Mouse (Mus musculus): Measurements from ENCODE around the gene Rab4b.

Rab4b gene

DNA sequence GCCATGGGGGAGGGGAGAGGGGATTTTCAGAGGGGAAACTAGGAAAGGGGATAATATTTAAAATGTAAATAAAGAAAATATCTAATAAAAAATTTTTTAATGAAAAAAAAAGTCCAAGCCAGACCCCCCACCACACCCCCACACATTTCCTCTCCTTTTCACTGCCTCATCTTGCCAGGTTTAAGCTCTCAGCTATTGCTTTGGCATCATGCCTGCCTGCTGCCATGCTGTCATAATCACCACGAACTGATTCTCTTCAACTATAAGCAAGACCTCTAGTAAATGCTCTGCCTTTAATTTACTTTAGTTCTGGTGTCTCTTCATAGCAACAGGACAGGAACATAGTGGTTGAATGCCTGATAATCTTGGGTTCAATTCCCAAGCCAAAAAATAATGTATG, 3.8 kb upstream of the Rab4b start:
- DNase-seq (ENCODE audit: low spot score) = no peak

DNA sequence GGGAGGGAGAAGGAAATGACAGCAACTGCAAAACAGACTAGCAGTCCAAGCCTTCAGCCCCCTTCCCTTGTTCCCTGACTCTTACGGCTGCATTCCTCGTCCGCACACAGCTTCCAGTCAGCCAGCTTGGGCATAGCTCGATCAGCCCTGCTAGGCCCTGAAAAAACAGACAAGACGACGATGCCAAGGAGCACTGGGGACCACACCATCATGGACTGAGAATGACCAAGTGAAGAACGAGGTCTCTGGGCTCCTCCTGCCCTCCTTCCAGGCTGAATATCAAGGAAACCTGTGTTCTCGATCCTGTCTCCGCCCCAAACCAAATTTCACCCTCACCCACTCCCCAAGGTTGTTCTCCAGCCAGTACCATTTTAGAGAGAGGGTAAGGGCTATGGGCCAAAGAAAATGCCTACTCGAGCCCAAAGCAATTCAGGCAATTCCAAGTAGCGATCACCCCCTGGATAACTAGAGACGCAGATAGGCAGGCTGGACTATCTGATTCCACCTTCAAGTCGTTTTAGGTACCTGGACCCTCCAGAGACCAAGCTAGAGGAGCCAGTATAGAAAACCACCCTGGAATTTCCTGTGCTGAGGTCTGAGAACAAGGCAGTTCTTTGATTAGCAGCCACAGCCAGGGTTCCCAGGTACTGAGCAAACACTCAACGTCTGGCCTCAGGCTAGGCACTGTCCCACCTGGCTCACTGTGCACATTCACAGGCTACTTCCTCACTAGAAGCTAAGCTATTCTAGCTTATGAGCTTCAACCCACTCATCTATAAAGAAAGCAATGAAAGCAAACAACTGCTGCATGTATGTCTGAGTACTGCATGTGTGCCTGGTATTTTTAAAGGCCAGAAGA, 2.4 kb upstream of the Rab4b start, which contains the start of the genes Gm21983 and Mia:
Gm21983 (minus strand) TSS at position 250 of the 859 bp plus-strand sequence.
Mia (minus strand) TSS at position 321 of the 859 bp plus-strand sequence.
- DNase-seq (ENCODE audit: low spot score) = no peak

DNA sequence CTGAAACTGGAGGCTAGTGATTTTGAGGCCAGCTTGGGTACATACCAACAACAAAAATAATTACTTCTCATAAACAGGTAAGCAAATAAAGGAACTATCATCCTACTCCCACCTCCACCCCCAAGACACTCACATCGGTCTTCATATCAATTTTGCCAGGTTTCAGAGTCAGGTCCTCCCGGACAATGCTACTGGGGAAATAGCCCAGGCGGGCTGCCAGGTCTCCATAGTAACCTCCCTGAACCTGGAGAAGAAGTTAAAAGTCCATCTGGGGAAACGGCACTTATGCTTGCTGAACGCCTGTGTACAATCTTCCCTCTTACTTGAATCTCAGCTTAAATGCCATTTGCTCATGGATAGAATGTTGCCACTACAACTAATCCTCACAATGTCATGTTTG, 1.3 kb upstream of the Rab4b start:
- peak; percentile 78 for DNase-seq (ENCODE audit: low spot score)

DNA sequence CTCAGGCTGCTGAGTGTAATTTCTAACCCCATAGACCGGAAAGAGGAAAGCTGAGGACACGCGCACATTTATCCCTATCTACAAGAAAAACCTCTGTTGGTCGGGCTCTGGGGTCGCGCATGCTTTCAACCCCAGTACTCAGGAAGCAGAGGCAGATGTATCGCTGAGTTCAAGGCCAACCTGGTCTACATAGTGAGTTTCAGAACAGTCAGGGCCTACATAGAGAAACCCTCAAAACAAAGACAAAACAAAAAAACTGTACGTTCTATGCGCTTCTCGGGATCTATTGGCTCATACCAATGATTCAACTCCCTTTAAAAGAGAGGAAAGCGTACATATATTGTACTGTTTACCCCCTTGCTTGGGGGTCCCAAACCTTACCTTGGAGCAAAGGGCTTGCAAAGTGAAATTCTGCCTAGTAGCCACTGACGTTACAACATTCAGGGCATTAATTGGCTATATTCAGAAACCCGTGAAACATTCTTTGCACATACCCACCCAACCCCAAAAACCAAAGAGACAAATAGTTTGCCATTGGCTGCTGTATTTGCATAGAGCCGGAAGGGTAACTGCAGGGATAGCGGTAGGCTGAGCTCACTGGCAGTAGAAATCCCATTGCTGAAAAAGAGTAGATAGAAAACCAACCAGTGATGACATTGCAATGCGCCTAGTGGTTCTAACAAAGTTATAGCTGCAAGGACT, 672 bp upstream of the Rab4b start:
- peak; percentile 35 for DNase-seq (ENCODE audit: low spot score)

DNA sequence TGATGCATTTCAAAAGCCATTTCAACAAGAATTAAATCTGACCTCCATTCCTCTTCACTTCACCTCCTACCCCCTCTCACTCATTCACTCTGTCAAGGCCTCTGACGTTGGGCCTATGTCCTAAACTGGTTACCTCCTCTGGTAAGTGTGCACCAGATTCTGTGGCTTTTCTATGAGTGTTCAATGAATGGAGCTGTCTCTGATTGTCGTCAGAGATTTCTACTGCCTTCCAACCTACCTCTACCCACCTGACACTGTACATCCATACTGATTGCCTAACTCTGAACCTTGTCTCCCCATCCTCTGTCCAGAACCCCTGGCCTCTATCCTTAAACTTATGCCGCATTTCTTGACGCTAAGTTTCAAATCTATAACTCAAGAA, 763 bp downstream of the Rab4b start:
- DNase-seq (ENCODE audit: low spot score) = no peak

DNA sequence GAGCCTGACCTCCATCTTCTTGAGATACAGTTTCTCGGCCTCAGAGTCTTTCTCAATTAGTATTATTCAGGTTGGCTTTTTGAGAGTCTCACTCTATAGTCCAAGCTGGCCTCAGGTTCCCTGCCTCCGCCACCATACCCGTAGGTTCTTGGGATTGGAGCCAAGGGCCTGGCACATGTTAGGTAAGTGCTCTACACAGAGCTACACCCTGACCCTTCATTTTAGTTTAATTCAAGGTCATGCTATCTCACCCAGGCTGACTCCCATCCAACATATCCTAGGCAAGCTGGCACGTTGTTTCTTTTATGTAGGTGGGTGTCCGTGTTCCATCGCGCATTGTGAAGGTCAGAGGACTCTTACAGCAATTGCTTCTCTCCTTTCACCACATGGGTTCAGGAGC, 3.8 kb downstream of the Rab4b start:
- DNase-seq (ENCODE audit: low spot score) = no peak

DNA sequence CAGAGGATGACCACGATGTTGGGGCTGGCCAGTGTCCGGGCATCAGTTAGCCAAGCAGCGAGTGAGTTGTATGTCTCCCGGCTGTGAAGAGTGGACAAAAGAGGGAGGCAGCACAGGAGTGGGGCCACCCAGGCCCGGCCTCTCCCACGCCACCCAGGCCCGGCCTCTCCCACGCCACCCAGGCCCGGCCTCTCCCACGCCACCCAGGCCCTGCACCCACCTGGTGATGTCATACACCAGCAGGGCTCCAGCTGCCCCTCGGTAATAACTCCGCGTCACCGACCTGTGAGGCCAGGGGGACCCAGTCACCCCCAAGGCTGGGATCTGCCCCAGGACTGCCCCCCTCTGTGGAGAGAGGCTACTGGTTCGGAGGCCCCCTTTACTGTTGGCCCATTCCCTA, 4.2 kb downstream of the Rab4b start:
- DNase-seq (ENCODE audit: low spot score) = no peak

DNA sequence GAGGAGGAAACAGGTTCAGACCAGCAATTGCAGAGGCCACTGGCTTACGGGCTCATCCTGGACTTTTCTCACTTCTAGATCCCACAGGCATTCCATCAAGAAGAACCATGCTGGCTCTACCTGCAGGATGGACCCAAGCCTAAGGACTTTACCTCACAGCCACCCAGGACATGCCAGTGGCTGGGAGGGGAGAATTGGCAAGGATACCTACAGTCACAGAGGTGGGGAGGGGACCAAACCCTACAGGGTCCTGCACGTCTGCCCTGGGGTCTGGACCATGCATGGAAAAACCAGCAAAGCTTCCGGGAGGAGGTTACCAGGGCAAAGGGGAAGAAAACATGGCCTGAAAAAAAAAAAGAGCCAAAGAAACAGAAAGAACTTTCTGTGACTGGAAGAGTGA, 7.7 kb downstream of the Rab4b start:
- DNase-seq (ENCODE audit: low spot score) = no peak

DNA sequence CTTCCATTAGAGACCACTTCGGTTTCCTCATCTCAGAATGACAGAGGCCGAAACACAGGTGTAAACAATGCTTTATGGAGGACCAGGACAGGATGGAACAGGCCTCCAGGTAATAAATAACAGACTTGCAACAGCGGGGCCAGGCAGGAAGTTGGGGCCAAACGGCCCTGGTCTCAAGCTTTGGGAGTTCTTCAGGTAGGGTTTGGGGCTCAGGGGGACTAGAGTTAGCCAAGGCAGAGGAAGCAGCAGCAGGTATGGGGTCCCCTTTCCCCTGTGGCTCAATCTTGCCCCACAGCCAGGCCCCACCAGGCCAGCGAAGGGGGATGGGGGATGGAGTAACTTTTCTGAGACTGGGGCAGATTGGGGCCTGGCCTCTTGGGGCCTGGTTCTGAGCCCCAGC, 10.3 kb downstream of the Rab4b start:
- no peak for DNase-seq (ENCODE audit: low spot score)

DNA sequence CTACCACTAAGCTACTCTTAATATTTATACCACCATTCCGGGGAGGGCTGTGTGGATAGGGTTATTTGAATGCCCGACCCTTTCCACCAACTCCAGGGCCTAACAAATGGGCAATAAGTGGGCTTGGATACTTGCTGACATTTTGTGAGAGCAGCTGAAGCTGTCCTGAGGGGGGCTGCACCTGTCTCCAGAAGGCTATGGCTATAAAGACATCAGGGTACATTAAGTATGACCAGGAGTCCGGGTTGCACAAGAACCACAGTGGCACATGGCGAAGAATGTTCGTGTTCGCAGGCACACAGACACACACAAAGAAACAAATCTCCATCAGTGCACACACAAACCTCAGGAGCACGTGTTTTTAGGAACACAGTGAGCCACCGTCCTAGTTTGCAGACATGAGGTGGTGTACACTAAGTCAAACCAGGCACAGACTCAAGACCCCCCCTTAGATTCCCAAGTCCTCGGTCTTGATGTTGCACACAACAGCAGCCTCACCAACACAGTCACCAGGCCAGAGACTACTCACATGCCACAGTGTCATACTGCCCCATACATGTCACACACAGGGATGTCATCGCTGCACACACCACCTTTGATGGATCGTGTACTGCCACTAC, 11.1 kb downstream of the Rab4b start:
- no peak for DNase-seq (ENCODE audit: low spot score)

DNA sequence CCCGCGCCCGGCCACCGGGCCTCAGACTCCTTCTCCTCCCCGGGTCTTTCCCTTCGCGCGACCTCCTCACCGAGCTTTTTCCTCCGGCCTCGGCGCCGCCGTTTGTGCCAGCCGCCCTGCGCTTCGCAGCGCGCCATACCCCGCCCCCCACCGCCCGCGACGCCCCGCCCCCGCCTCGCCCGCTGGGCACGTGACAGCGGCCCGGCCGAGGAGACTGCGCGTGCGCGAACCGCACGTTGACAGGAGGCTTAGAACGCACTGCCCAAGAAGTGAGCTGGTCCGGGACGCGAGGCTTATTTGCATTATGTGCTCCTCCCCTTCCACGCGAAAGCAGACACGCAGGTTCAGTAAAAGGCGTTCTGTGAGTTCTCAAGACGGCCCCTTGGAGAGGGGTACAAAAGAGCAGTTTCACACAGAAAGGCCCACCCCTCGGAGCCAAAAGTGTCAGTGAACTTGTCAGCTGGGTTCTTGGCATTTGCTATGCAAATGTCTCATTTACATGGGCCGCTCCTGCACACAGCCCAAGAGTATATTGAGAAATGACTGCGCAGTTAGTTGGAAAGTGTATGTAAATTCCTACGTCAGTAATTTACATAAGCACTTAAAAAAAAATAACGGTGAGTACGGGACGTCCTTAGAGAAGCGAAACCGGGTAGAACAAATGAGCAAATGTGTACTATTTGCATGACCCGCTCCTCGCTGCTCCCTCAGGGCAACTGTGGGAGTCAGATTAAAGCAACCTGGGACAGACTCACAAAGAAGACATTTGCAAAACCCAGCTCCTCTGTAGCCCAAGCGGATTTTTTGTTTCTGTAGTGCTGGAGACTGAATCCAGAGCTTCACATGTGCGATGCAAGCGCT, 11.9 kb downstream of the Rab4b start, which contains the start of gene Egln2:
Egln2 (minus strand) TSS at position 189 of the 861 bp plus-strand sequence.
- DNase-seq (ENCODE audit: low spot score) = peak; percentile 94

DNA sequence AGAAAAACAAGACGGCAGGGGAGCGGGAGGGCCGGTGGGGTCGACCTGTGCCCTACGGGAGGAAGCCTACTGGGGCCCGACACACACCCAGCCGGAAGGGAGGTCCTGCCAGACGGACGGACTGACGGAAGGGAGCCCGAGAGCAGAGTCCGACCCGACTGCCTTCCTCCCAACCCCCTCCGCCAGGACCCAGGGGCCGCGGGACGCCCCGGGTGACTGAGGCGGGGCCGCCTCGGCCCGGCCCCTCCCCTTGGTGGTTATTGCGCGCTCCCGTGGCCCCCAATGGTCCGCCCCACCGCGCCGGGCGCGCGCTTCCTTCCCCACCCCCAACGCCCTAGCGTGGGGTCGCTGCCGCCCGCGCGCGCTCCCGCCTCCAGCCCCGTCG, 12.5 kb downstream of the Rab4b start:
- peak; percentile 76 for DNase-seq (ENCODE audit: low spot score)

DNA sequence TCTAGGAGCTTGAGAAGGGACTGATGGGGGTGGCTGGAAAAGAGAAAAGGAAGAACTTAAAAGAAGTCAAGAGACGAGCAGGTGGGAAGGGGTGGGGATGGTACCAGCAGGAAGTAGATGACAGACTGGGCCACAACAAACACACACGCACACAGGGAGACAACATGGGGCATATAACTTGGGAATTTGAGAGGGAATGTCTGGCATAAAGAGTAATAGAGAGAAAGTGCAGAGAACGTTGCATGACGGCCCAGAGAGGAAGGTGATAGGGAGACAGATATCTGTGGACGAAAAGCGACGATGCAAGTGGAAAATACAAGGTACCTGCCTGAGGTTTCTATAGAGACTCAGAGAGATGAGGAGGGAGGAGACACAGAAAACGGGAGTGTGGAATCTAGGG, 13.0 kb downstream of the Rab4b start:
- DNase-seq (ENCODE audit: low spot score) = no peak

DNA sequence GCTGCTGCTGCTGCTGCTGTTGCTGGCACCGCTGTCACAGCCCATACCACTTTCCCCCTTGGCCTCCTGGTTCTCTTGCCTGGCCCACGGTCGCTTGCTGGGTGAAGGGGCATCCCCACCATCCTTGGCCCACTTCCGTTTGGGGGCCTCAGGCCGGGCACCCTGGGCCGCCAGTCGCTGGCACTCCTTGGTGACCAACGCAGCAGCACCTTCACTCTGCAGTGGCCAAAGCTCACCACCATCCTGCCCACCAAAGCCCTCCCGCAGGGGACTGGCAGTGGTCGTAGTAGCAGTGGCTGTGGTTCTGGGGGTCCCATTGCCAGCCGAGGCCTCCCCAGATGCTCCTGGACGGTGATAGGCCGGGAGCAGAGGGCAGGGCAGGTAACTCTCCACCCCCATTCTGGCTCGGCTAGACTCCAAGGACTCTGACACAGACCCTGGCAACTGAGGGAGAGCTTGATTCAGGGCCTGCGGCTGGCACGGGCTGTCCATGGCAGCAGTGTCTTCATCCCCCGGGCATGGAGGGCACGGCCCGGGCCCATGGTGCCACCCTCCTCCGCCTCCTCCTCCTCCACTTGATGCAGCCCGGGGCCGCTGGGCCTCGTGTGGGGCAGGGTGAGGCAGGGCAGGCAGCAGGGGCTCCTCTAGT, 13.6 kb downstream of the Rab4b start:
- DNase-seq (ENCODE audit: low spot score) = no peak

DNA sequence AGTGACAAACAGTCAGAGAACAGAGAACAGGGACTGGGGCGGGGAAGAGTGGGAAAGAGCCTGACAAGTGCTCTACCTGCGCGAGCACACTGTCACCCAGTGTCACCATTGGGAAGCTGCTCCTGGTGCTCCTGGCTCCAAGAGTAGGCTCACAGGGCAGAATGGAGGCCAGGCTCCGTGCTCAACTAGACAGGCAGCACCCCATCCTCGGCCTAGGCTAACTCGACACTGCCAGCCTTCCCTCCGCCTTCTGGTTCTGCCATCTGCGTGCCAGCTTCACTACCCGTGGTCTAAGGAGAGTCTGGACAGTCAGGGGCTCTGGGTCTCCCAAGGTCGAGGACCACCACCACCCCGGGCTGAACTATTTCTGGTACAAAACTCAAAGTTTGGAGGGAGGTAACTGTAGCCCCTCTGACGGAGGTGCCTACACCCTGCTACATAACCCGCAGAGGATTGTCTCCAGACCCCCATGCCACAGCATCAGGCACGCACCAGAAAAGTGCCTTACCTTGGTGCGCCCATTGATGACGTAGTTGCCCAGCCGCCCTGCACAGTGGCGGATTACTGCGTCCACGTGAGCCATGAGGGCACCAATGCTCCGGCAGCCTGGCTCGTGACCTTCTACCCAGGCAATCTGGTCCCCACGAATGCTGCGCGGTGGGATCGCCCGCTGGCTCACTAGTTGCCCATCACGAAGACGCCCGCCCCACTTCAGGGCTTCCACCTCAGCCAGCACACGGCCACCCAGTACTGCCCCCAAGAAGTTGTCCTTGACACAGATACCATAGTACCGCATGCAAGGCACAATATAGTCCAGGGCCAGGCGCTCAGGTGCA, 14.4 kb downstream of the Rab4b start:
- no peak for DNase-seq (ENCODE audit: low spot score)

DNA sequence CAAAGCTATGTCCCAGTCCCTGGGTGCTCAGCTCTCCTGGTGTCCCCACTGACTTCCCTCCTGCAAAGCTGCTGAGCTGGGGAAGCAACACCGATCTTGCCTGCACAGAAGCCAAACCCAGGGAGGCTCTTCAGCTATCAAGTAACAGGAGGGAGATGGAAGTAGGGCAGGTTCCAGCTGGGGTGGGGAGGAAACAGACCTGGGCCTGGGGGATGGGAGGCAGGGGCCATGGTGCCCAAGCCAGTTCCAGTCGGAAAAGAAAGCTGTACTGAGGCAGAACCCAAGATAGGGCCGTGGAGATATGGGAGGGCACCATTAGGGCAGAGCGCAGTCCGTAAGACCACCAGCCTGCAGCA, 15.3 kb downstream of the Rab4b start:
- no peak for DNase-seq (ENCODE audit: low spot score)

DNA sequence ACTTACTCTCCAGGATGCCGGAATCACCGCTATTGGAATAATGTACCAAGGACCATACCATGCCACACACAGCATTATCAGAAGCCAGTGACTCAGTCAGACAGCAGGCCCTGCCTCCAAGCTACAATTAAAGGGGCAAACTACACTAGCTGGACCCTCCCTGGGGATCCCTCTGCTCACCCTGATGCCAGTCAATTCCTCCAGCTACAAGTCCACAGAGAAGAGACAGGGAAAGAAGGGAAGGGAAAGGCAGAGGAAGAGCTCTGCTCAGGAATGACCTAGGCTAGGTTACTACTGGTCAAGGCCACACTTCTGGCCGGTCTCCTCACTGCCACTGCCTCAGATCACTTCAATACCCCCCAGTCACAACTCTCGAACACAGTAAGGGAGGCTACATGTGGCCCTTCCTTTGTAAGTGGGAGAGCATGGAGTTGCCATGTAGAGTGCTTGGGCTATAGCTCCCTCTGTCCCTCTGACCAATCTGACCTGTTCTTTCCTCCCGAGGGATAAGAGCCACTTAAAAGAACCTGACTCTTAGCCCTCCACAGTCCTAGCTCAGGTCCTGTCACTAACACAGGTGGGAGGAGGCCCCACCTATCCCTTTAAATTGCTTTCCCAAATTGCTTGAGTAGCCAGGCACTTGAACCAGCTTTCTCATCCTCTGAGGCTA, 15.8 kb downstream of the Rab4b start:
- DNase-seq (ENCODE audit: low spot score) = no peak

DNA sequence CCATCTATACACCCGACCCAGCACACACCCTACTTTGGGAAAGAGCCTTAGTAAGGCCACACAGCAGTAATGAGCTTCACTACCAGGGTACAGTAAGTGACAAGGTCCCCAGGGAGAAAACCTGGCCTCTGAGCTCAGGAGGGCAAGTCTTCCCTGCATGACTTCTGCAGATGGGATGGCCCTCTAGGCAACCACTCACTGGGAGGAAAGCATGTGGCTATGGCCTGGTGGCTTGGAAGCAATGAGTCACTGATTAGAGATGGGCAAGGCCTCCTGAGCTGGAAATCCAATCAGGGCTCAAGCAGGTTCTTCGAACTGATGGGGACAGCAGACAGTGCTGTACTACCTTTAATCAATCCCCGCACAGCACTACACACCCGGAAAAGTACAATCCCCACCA, 17.0 kb downstream of the Rab4b start:
- peak; percentile 71 for DNase-seq (ENCODE audit: low spot score)

DNA sequence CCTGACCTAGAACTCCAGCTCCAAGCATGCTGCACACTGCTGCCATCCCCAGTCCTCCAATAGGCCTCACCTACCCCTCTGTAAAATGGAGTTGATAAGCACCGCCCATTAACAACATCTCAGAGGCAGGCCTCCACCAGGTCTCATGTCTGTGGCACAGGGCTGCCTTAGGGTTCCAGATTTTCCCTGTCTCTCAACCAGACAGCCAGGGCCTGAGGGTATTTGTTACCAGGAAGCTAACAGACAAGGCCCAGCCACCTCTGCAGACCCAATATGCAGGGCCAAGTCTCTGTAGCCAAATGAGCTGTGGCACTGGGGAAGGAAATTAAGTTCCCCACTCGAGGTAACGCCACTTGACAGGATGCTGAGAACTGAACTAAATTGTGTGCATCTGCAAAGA, 17.8 kb downstream of the Rab4b start:
- DNase-seq (ENCODE audit: low spot score) = no peak

DNA sequence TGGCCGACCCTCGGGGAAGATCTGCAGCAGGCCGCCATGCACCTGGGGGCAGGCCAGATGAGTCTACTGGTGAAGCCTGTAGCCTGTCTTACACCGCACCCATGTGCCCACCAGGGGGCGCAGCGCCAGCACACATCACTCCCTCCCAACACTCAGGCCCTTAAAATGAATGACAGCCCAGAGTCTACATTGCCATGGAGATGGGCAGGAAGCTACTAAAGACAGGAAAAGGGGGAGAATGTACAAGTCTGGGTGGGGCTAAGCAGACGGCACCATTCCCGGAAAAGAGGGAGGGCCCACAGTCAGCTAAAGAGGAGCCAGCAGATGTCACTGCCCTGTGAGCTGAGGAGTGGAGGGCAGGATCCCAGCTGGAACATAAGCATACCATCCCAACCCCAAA, 18.8 kb downstream of the Rab4b start:
- DNase-seq (ENCODE audit: low spot score) = peak; percentile 89

Measured in MN1 (cell line).